ENCODE assay signal across 7 mouse cellular contexts in the genomic region with DNA sequence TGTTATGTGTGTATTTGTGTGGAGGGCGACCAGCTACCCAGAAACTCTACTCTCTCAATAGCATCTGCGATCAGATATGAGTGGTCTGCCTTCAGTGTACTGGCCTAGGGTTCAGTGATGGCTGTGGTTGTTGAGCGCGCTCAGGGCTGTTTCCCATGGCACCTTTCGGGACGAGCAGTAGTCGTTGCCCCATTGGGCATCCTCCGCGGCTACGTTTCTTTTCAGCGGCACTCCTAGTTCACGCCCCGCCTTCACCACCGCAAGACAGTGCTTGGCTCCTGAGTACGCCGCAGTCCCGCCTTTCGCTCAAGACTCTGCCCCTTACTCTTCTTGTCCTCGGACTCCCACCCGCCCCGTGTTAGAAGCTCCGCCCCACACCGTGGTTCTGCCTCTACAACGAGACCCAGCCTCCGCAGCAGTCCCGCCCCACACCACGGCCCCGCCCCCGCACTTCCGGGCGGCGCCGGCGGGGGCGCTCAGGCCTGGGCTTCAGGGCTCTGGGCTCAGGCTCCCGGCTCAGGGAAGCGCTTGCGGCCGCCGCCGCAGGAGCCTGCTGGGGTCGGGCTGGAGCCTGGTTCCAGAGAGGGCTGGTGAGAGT. TPM values are rescaled to one million over a fixed set of nuclear protein-coding genes. Genes with fewer than 3 reads are reported as not detected.
DNase-seq lines count a peak whose midpoint lies in the region; ATAC-seq lines count a peak whose summit lies in the region.

A gene (plus strand): TSS at position 450 of the 598 bp plus-strand sequence.

- peak; percentile 93 for DNase-seq in adrenal gland, postnatal 25 days
- peak; percentile 100 for DNase-seq in heart, adult 11 months
- DNase-seq in kidney, adult 18-20 months: peak; percentile 94
- peak; percentile 98 for DNase-seq in limb, embryonic 11.5 days (ENCODE audit: low spot score)
- DNase-seq in midbrain, embryonic 14.5 days: peak; percentile 97
- DNase-seq in spleen, adult 18-20 months: peak; percentile 92 to 93

- H3K36me3 ChIP-seq in embryonic facial prominence, embryonic 12.5 days: peaks cover 11% of the 10 kb centered on the region
- H3K36me3 ChIP-seq in limb, embryonic 11.5 days (ENCODE audit: control insufficient read depth, insufficient read depth, low read length): peaks cover 6% of the 10 kb centered on the region; the same call in 1 of the 2 replicates
- peaks cover 11% of the 10 kb centered on the region for H3K36me3 ChIP-seq in midbrain, embryonic 14.5 days (ENCODE audit: control insufficient read depth, insufficient read depth, low read length)

- H3K9me3 ChIP-seq in embryonic facial prominence, embryonic 12.5 days: no peaks in the 10 kb centered on the region
- no peaks in the 10 kb centered on the region for H3K9me3 ChIP-seq in limb, embryonic 11.5 days (ENCODE audit: control insufficient read depth, low read length)
- no peaks in the 10 kb centered on the region for H3K9me3 ChIP-seq in midbrain, embryonic 14.5 days (ENCODE audit: control insufficient read depth, low read length)

- ATAC-seq in embryonic facial prominence, embryonic 12.5 days (ENCODE audit: insufficient number of reproducible peaks, insufficient read depth, low FRiP score, low TSS enrichment): peak; percentile 98
- peak; percentile 99 for ATAC-seq in limb, embryonic 11.5 days (ENCODE audit: insufficient number of reproducible peaks, low FRiP score, low TSS enrichment, low read depth)
- ATAC-seq in midbrain, embryonic 14.5 days (ENCODE audit: low FRiP score, low TSS enrichment): peak; percentile 96

- H3K4me1 ChIP-seq in embryonic facial prominence, embryonic 12.5 days: peaks cover 18% of the 10 kb centered on the region
- H3K4me1 ChIP-seq in limb, embryonic 11.5 days (ENCODE audit: control insufficient read depth, insufficient read depth, low read length): peaks cover 12% of the 10 kb centered on the region
- H3K4me1 ChIP-seq in midbrain, embryonic 14.5 days (ENCODE audit: control insufficient read depth, insufficient read depth, low read length): peaks cover 32% of the 10 kb centered on the region

- 2% methylated on average over 42 of the region's 42 CpGs for WGBS in embryonic facial prominence, embryonic 12.5 days
- under 1% methylated on average over 42 of the region's 42 CpGs for WGBS in limb, embryonic 11.5 days
- 1% methylated on average over 42 of the region's 42 CpGs for WGBS in midbrain, embryonic 14.5 days

- H3K4me2 ChIP-seq in embryonic facial prominence, embryonic 12.5 days (replicated peaks): peak within 1 kb of the TSS; percentile 71
- H3K4me2 ChIP-seq in limb, embryonic 11.5 days (ENCODE audit: low read depth, severe bottlenecking): peak within 1 kb of the TSS; percentile 84
- peak within 1 kb of the TSS; percentile 81 for H3K4me2 ChIP-seq in midbrain, embryonic 14.5 days (ENCODE audit: low read length)

- H3K27me3 ChIP-seq in embryonic facial prominence, embryonic 12.5 days: no peaks in the 10 kb centered on the region
- no peaks in the 10 kb centered on the region for H3K27me3 ChIP-seq in limb, embryonic 11.5 days (ENCODE audit: control insufficient read depth, insufficient read depth, low read length)
- H3K27me3 ChIP-seq in midbrain, embryonic 14.5 days (ENCODE audit: control insufficient read depth, insufficient read depth, low read length): no peaks in the 10 kb centered on the region

- peak within 1 kb of the TSS; percentile 77 for H3K4me3 ChIP-seq in embryonic facial prominence, embryonic 12.5 days
- peak within 1 kb of the TSS; percentile 89 for H3K4me3 ChIP-seq in limb, embryonic 11.5 days (ENCODE audit: low read depth, low read length)
- peak within 1 kb of the TSS; percentile 80 for H3K4me3 ChIP-seq in midbrain, embryonic 14.5 days (replicated peaks; ENCODE audit: low read depth, low read length)

- H3K27ac ChIP-seq in embryonic facial prominence, embryonic 12.5 days: peak within 1 kb of the TSS; percentile 95
- peak within 1 kb of the TSS; percentile 94 for H3K27ac ChIP-seq in limb, embryonic 11.5 days (replicated peaks; ENCODE audit: low read depth, low read length)
- peak within 1 kb of the TSS; percentile 94 for H3K27ac ChIP-seq in midbrain, embryonic 14.5 days (replicated peaks; ENCODE audit: low read depth, low read length)

- H3K9ac ChIP-seq in embryonic facial prominence, embryonic 12.5 days: peak within 1 kb of the TSS; percentile 97
- H3K9ac ChIP-seq in limb, embryonic 11.5 days (ENCODE audit: low read length): peak within 1 kb of the TSS; percentile 97
- peak within 1 kb of the TSS; percentile 95 for H3K9ac ChIP-seq in midbrain, embryonic 14.5 days (replicated peaks; ENCODE audit: low read length)

RNA-seq across cellular contexts. Expression of the gene that starts here (rescaled TPM):
- 40.4 and 42.6 TPM in 2 replicates for total RNA-seq in adrenal gland, postnatal 25 days (2021)
- polyA plus RNA-seq in embryonic facial prominence, embryonic 12.5 days (2016; fragmentation: Nextera tagmentation; extraction: Ambion mirVana): 15.3 and 27.8 TPM in 2 replicates
- 17.1 and 23.7 TPM in 2 replicates for polyA plus RNA-seq in limb, embryonic 11.5 days (2014; fragmentation: Nextera tagmentation; extraction: Ambion mirVana)
- 13.4 and 16.9 TPM in 2 replicates for polyA plus RNA-seq in midbrain, embryonic 14.5 days (2014; fragmentation: Nextera tagmentation; extraction: Ambion mirVana)

Comparison
In these comparisons a context has a peak if more than half of its experiments do, and no peak if none do; other contexts are left out.
1. Peak in every context shown above with its lines: DNase-seq, ATAC-seq, H3K4me3 ChIP-seq and H3K27ac ChIP-seq.